Mouse (Mus musculus): Measurements from ENCODE around the gene Nrde2.

DNA sequence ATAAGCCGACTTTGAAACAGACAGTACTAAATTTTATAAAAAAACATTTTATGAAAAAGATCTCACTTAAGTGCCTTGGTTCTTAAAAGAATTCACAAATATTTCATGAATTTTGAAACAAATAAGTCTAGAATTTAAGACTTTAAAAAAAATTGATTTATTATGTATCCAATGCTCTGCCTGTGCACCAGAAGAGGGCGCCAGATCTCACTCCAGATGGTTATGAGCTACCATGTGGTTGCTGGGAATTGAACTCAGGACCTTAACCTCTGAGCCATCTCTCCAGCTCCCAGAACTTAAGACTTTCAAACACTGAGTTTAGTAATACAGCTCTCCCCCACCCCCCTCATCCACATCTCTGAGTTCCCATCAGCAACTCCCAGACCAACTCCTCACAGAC, 23.2 kb upstream of the Nrde2 start:
- TF ChIP-seq CTCF (IDR thresholded peaks at IDR 0.05; ENCODE audit: borderline replicate concordance, insufficient read depth, low read depth, low read length) (no peak), POLR2A (IDR thresholded peaks at IDR 0.05; ENCODE audit: borderline replicate concordance, insufficient read depth, low read length) (no peak)

Data from cerebellum, adult 2 months (tissue).